Mouse (Mus musculus): ENCODE measurements at regions not wholly inside any gene's neighbourhood (a gene's known extent, or its start where the extent isn't known, plus 50 kb on each side); places are given as distances from the start of the nearest gene placed in this dataset.

DNA sequence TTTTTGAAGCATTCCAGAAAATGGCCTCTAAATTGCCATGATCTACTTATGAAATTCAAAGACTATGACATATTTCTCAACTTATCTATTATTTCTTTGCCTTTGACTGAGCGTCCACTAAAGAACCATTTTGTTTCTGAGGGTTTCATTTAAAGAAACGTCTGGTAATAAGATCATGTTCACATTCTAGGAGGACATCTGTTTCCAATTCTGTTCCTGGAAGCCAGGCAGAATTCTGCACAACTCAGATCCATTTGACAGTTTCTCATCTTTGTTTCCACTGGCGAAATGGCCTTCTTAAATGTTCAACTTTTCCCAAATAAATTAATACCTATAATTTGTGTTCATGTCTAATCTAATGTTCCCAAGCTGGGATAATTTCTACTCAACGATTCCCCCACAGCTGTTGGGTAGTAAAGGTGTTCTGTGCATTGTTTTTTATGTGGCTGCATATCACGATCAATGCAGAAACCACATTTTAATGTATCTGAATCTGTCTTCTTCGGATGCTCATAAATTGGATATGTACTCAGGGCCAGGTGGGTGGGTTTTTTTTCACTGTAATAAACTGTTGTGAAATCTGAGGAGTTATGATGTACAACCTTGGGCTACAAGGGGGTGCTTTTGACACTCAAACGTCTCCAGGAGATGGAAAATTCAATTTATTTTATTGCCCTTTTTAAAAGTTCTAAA is 470.6 kb downstream of the Kctd12 start:
- no peak overlapping the region for H3K27ac ChIP-seq (replicated peaks; ENCODE audit: low read depth, low read length)
- ATAC-seq (ENCODE audit: low read depth), result no peak

DNA sequence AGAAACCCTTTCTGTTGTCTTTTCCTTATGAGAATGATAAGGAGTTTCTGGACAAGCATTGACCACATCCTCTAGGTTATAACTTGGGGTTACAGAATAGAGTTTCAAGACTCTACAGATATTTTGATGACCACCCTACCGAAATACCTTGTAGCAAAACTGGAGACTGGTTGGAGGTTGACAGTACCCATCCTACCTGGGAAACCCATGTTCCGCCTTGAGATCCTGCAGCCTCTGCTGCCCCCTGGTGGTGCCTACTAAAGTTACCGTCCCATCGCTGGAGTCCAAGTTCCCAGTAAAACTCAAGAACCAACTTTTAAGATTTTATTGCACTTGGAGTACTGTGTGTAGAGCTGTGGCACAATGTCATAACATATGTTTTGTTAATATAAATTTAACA is 472.1 kb downstream of the Kctd12 start:
- no peak overlapping the region for H3K9ac ChIP-seq (ENCODE audit: low read depth, low read length)
- no peaks in the 10 kb centered on the region for H3K9me3 ChIP-seq (ENCODE audit: control insufficient read depth, low read length)
- H3K27ac ChIP-seq (replicated peaks; ENCODE audit: low read depth, low read length), result no peak overlapping the region
- H3K4me3 ChIP-seq (ENCODE audit: low read depth, low read length), result no peak overlapping the region
- DNase-seq (ENCODE audit: low spot score) (peak; percentile 37), ATAC-seq (ENCODE audit: low read depth) (no peak)
- H3K4me2 ChIP-seq (ENCODE audit: low read depth, low read length), result no peak overlapping the region
- H3K4me1 ChIP-seq (ENCODE audit: control insufficient read depth, insufficient read depth, low read length), result peaks cover 10% of the 10 kb centered on the region; the same call in 1 of the 2 replicates
- WGBS, result 37% methylated on average over 4 of the region's 4 CpGs
- H3K36me3 ChIP-seq (ENCODE audit: control insufficient read depth, insufficient read depth, low read length), result no peaks in the 10 kb centered on the region
- no peaks in the 10 kb centered on the region for H3K27me3 ChIP-seq (replicated peaks; ENCODE audit: control insufficient read depth, insufficient read depth, low read length)

More for the DNA sequence above, 470.6 kb downstream of the Kctd12 start:
- no peaks in the 10 kb centered on the region for H3K9me3 ChIP-seq (ENCODE audit: control insufficient read depth, low read length)
- no peaks in the 10 kb centered on the region for H3K36me3 ChIP-seq (ENCODE audit: control insufficient read depth, insufficient read depth, low read length)
- no peak overlapping the region for H3K4me3 ChIP-seq (ENCODE audit: low read depth, low read length)
- peak; percentile 90 for DNase-seq (ENCODE audit: low spot score)
- peaks cover 4% of the 10 kb centered on the region; the same call in 1 of the 2 replicates for H3K4me1 ChIP-seq (ENCODE audit: control insufficient read depth, insufficient read depth, low read length)
- no peaks in the 10 kb centered on the region for H3K27me3 ChIP-seq (replicated peaks; ENCODE audit: control insufficient read depth, insufficient read depth, low read length)
- H3K4me2 ChIP-seq (ENCODE audit: low read depth, low read length), result no peak overlapping the region
- 25% methylated on average over 7 of the region's 7 CpGs for WGBS
- H3K9ac ChIP-seq (ENCODE audit: low read depth, low read length), result no peak overlapping the region

DNA sequence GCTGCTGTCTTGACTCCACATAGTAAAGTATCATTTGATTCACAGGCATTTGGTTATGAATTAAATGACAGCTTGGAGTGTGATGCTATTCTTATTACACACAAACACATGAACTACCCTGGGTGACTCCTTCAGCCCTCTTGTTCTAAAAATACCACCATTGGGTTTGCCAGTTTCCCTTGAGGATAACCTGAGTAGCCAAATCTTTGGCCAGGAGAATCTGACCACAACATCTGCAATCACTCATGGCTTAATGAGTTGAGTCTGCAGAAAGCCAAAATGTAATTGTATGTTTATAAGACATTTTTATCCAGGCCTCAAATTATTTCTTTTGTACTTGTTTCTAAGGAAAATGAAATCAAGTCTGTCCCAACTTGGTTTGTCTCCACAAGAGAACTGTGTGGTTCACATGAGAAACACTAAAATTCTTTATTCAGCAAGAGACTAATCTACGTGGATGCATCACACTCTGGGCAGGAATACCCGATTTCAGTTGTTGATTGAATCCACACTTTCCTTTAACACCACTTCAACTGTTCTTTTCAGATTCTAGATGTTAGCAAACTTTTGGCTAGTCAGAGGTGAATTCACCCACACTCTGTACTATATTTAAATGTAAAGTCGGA is 476.6 kb downstream of the Kctd12 start:
- WGBS, result 40% methylated on average over 3 of the region's 3 CpGs
- no peak overlapping the region for H3K9ac ChIP-seq (ENCODE audit: low read depth, low read length)
- no peaks in the 10 kb centered on the region for H3K27me3 ChIP-seq (replicated peaks; ENCODE audit: control insufficient read depth, insufficient read depth, low read length)
- H3K4me3 ChIP-seq (ENCODE audit: low read depth, low read length), result no peak overlapping the region
- H3K36me3 ChIP-seq (ENCODE audit: control insufficient read depth, insufficient read depth, low read length), result no peaks in the 10 kb centered on the region
- DNase-seq (ENCODE audit: low spot score) (peak; percentile 91), ATAC-seq (ENCODE audit: low read depth) (peak; percentile 84)
- no peak overlapping the region for H3K4me2 ChIP-seq (ENCODE audit: low read depth, low read length)
- peaks cover 6% of the 10 kb centered on the region; the same call in 1 of the 2 replicates for H3K4me1 ChIP-seq (ENCODE audit: control insufficient read depth, insufficient read depth, low read length)
- H3K27ac ChIP-seq (replicated peaks; ENCODE audit: low read depth, low read length), result peak overlapping the region; percentile 65
- no peaks in the 10 kb centered on the region for H3K9me3 ChIP-seq (ENCODE audit: control insufficient read depth, low read length)

DNA sequence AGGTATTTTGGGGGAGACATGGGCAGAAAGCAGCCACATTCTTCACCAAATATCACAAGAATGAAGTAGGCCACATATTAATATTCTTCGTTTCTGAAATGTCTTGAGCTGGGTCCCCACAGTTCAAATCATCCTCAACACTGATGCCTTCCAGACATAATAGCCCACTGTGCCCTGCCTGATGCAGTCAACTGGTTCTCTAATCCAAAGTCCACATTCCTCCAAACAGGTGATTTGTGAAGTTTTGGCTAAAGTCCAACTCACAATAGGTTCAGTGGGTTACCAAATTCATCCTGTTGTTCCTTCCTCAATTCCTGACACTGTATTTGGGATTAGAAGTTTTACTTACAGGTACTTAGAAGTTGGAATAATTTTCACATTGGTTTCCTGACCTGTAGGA is 485.3 kb downstream of the Kctd12 start:
- no peaks in the 10 kb centered on the region for H3K9me3 ChIP-seq (ENCODE audit: control insufficient read depth, low read length)
- 85% methylated on average over 1 of the region's 1 CpGs for WGBS
- no peak for ATAC-seq (ENCODE audit: low read depth)

DNA sequence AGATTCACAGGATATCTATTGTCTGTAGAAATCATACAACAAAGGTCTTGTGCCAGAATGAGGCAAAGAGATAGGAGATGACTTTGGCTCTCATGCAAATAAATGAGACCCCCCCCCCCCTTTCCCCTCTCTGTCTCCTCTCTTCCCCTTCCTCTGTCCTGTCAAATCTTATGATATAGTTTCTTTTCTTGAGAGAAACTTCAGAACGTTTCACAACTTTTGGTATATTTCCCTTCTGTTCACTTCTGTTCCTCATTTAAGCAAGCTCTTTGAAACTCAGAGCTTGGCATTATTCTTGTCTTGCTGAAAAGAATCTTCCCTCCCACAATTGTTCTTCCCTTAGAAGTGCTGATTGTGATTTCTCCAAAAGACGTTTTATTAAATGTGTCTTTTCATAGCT is 490.1 kb downstream of the Kctd12 start:
- H3K4me1 ChIP-seq (ENCODE audit: control insufficient read depth, insufficient read depth, low read length), result no peaks in the 10 kb centered on the region
- no peaks in the 10 kb centered on the region for H3K36me3 ChIP-seq (ENCODE audit: control insufficient read depth, insufficient read depth, low read length)
- ATAC-seq (ENCODE audit: low read depth) (no peak), DNase-seq (ENCODE audit: low spot score) (no peak)
- 32% methylated on average over 2 of the region's 2 CpGs for WGBS
- no peak overlapping the region for H3K27ac ChIP-seq (replicated peaks; ENCODE audit: low read depth, low read length)
- no peaks in the 10 kb centered on the region for H3K27me3 ChIP-seq (replicated peaks; ENCODE audit: control insufficient read depth, insufficient read depth, low read length)
- no peak overlapping the region for H3K9ac ChIP-seq (ENCODE audit: low read depth, low read length)
- no peak overlapping the region for H3K4me3 ChIP-seq (ENCODE audit: low read depth, low read length)
- H3K4me2 ChIP-seq (ENCODE audit: low read depth, low read length), result no peak overlapping the region
- no peaks in the 10 kb centered on the region for H3K9me3 ChIP-seq (ENCODE audit: control insufficient read depth, low read length)

More for the DNA sequence above, 485.3 kb downstream of the Kctd12 start:
- no peak overlapping the region for H3K9ac ChIP-seq (ENCODE audit: low read depth, low read length)
- no peak overlapping the region for H3K4me2 ChIP-seq (ENCODE audit: low read depth, low read length)
- no peaks in the 10 kb centered on the region for H3K4me1 ChIP-seq (ENCODE audit: control insufficient read depth, insufficient read depth, low read length)
- DNase-seq (ENCODE audit: low spot score), result no peak
- no peak overlapping the region for H3K27ac ChIP-seq (replicated peaks; ENCODE audit: low read depth, low read length)
- H3K4me3 ChIP-seq (ENCODE audit: low read depth, low read length), result no peak overlapping the region
- H3K27me3 ChIP-seq (replicated peaks; ENCODE audit: control insufficient read depth, insufficient read depth, low read length), result no peaks in the 10 kb centered on the region
- no peaks in the 10 kb centered on the region for H3K36me3 ChIP-seq (ENCODE audit: control insufficient read depth, insufficient read depth, low read length)

DNA sequence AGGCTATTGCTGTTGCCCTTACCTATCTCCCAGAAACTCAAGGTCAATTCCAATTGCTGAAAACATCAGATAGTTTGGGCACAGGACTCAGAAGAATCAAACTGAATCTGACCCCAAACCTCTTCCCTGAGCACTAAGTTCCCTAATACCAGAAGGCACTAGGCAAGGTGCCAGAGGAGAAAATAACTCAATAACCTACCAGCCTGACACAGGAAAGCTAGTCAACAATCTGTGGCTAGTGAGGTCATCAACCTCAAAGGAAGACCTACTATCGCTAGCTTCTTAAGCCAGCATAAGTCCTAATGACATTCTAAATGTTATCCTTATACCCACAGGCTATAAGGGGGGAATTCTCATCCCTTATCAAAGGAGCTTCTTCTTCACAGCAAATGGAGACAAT is 491.2 kb downstream of the Kctd12 start:
- DNase-seq (ENCODE audit: low spot score) (no peak), ATAC-seq (ENCODE audit: low read depth) (no peak)
- Histone ChIP-seq H3K4me1 (ENCODE audit: control insufficient read depth, insufficient read depth, low read length) (no peaks in the 10 kb centered on the region), H3K4me2 (ENCODE audit: low read depth, low read length) (no peak overlapping the region), H3K9ac (ENCODE audit: low read depth, low read length) (no peak overlapping the region), H3K9me3 (ENCODE audit: control insufficient read depth, low read length) (no peaks in the 10 kb centered on the region), H3K4me3 (ENCODE audit: low read depth, low read length) (no peak overlapping the region), H3K27me3 (replicated peaks; ENCODE audit: control insufficient read depth, insufficient read depth, low read length) (no peaks in the 10 kb centered on the region), H3K27ac (replicated peaks; ENCODE audit: low read depth, low read length) (no peak overlapping the region), H3K36me3 (ENCODE audit: control insufficient read depth, insufficient read depth, low read length) (no peaks in the 10 kb centered on the region)
- 77% methylated on average over 1 of the region's 1 CpGs for WGBS

DNA sequence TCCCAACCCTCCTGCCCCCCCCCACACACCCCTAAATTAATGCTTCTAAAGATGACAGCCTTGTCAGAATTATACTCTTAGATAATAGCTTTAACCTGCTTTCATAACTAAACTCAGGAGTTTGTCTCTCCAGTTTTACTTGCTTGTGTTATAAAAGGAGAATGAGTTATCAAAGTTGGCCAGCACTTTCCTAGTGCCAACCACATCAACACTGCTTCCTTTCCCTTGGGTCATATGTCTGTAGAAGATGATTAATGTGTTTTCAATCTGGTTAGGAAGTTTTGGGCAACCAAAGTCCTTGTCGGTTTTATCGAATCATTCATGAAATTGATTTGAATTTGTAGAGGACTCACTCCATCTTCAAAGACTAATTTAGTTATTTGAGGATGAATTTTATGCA is 505.3 kb downstream of the Kctd12 start:
- H3K27ac ChIP-seq (replicated peaks; ENCODE audit: low read depth, low read length), result no peak overlapping the region
- H3K4me2 ChIP-seq (ENCODE audit: low read depth, low read length), result no peak overlapping the region
- H3K27me3 ChIP-seq (replicated peaks; ENCODE audit: control insufficient read depth, insufficient read depth, low read length), result no peaks in the 10 kb centered on the region
- H3K9me3 ChIP-seq (ENCODE audit: control insufficient read depth, low read length), result no peaks in the 10 kb centered on the region
- no peaks in the 10 kb centered on the region for H3K4me1 ChIP-seq (ENCODE audit: control insufficient read depth, insufficient read depth, low read length)
- H3K4me3 ChIP-seq (ENCODE audit: low read depth, low read length), result no peak overlapping the region
- H3K36me3 ChIP-seq (ENCODE audit: control insufficient read depth, insufficient read depth, low read length), result no peaks in the 10 kb centered on the region
- no peak overlapping the region for H3K9ac ChIP-seq (ENCODE audit: low read depth, low read length)
- DNase-seq (ENCODE audit: low spot score), result no peak
- no peak for ATAC-seq (ENCODE audit: low read depth)
- WGBS, result 88% methylated on average over 2 of the region's 2 CpGs

DNA sequence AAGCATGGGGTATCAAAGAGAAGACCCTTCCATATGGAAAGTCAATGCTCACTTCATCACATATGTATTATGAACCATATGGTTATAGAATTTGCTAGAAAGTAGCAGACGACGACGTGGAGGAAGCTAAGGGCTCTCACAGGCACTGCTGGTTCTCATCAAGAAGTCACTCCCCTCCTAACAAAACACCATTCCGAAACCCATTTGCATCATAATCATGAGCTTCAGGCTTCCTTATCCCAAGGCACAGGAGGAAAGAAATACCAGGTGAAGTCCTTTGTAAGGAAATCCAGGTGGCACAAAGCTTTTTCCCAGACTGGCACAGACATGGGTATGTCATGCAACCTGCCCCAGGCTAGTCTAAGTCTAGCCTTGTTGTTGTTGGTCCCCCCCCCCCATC is 513.1 kb downstream of the Kctd12 start:
- WGBS, result 46% methylated on average over 4 of the region's 4 CpGs
- Histone ChIP-seq H3K27me3 (replicated peaks; ENCODE audit: control insufficient read depth, insufficient read depth, low read length) (no peaks in the 10 kb centered on the region), H3K4me2 (ENCODE audit: low read depth, low read length) (no peak overlapping the region), H3K27ac (replicated peaks; ENCODE audit: low read depth, low read length) (no peak overlapping the region), H3K4me3 (ENCODE audit: low read depth, low read length) (no peak overlapping the region), H3K36me3 (ENCODE audit: control insufficient read depth, insufficient read depth, low read length) (no peaks in the 10 kb centered on the region), H3K4me1 (ENCODE audit: control insufficient read depth, insufficient read depth, low read length) (no peaks in the 10 kb centered on the region), H3K9ac (ENCODE audit: low read depth, low read length) (no peak overlapping the region), H3K9me3 (ENCODE audit: control insufficient read depth, low read length) (no peaks in the 10 kb centered on the region)
- no peak for ATAC-seq (ENCODE audit: low read depth)
- DNase-seq (ENCODE audit: low spot score), result no peak

DNA sequence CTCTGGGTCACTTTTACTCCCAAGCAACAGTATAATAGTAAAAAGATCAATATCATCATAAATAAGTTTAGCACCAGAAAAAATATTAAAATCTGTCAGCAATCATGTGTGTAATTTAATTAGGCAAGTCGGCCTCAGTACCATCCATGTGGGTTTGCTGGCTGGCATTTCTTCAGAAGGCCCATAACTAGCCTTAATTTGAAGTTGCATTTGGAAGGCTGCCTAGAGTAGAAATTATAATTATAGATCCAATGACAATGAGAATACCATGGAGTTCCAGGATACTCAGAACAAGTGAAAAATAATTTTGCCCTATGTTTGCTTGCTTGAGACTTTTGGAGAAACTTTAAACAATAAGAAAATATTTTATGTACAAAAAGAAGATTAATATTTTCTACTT is 521.4 kb downstream of the Kctd12 start:
- DNase-seq (ENCODE audit: low spot score) (peak; percentile 57), ATAC-seq (ENCODE audit: low read depth) (no peak)
- Histone ChIP-seq H3K27ac (replicated peaks; ENCODE audit: low read depth, low read length) (no peak overlapping the region), H3K9me3 (ENCODE audit: control insufficient read depth, low read length) (no peaks in the 10 kb centered on the region), H3K9ac (ENCODE audit: low read depth, low read length) (no peak overlapping the region), H3K4me3 (ENCODE audit: low read depth, low read length) (no peak overlapping the region), H3K4me2 (ENCODE audit: low read depth, low read length) (no peak overlapping the region), H3K36me3 (ENCODE audit: control insufficient read depth, insufficient read depth, low read length) (no peaks in the 10 kb centered on the region), H3K27me3 (replicated peaks; ENCODE audit: control insufficient read depth, insufficient read depth, low read length) (no peaks in the 10 kb centered on the region), H3K4me1 (ENCODE audit: control insufficient read depth, insufficient read depth, low read length) (no peaks in the 10 kb centered on the region)
- WGBS, result 55% methylated on average over 1 of the region's 1 CpGs
